Mouse (Mus musculus): ENCODE results near the gene Akap2.

DNA sequence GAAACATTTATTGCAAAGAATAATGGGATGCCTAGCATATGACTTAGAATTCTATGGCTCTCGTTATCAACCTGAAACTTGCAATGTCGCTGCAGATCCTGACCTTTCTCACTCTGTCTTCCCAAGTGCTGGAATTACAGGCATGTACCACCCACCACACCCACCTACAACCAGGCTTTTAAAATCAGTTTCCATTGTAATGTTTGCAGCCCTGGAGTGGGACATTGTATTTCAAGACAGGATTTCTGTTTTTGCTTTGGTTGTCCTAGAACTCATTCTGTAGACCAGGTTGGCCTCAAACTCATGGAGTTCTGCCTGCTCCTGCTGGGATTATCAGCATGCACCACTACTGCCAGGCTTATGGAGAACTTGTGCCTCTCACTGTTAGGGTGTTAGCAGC lies 225.4 kb downstream of the Akap2 start:
- no peak for TF ChIP-seq POLR2A (IDR thresholded peaks at IDR 0.05; ENCODE audit: insufficient read depth, low read depth, low read length)
- TF ChIP-seq CTCF (IDR thresholded peaks at IDR 0.05; ENCODE audit: insufficient read depth, low read depth, low read length) = no peak
